Mouse (Mus musculus) splenic B cell, adult 2 months (primary cell): ENCODE measurements around the gene Olfr530.

Source experiments
- DNase-seq: peaks from one replicate; pipeline ENCODE4 v3.0.0-alpha.2; 2011; ENCODE audit warnings: low read depth, low spot score
- H3K27me3 ChIP-seq: 2 replicates; pipeline ENCODE4 v1.6.1; 2012; ENCODE audit warnings: mild to moderate bottlenecking, low read length, moderate library complexity, mixed read lengths; ENCODE audit not compliant: control insufficient read depth, poor library complexity, insufficient read depth, severe bottlenecking
- H3K36me3 ChIP-seq: 2 replicates; pipeline ENCODE4 v1.6.1; 2012; ENCODE audit warnings: mild to moderate bottlenecking, low read length, moderate library complexity, mixed read lengths; ENCODE audit not compliant: control insufficient read depth, poor library complexity, insufficient read depth, severe bottlenecking

Olfr530 gene

GRCm38 (mm10) chr7:140376231-140376630 lies at the start of gene Olfr530:
Olfr530 (minus strand) TSS chr7:140376331.
- no peak for DNase-seq
- H3K27me3 ChIP-seq: no peaks in the 10 kb centered on the region

DNA sequence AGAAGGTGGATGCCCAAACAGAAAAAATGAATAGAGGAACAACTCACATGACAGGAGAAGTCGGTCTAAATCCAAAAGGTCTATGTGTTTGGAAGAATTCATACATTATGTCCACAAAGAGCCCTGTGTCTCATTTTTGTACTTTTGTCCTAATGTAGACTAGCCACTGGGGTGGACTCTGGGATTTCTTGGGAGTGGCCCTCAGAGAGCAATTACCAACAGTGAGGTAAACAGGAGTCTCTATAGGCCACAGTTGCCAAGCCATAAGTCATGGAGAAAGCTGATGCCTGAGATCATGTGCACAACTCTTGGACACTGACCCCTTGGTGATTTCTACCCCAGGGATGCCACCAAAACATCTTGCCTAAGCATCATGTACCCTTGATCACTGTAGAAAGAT lies 45.4 kb upstream of the Olfr530 start, which contains the start of gene Olfr532:
Gene Olfr532, minus strand, starts transcription at position 101 of the 400 bp plus-strand sequence.
- DNase-seq: no peak
- H3K36me3 ChIP-seq: no peaks in the 10 kb centered on the region
- no peaks in the 10 kb centered on the region for H3K27me3 ChIP-seq

More at GRCm38 (mm10) chr7:140376231-140376630, at the start of gene Olfr530:
- no peaks in the 10 kb centered on the region for H3K36me3 ChIP-seq

- DNase-seq: no peak
- Histone ChIP-seq H3K27me3 (no peaks in the 10 kb centered on the region), H3K36me3 (no peaks in the 10 kb centered on the region)
Observed at GRCm38 (mm10) chr7:140402818-140403217, 26.7 kb upstream of the Olfr530 start, which contains the start of gene Olfr531. Olfr531 (minus strand) TSS chr7:140402918.

- Histone ChIP-seq H3K36me3 (no peaks in the 10 kb centered on the region), H3K27me3 (no peaks in the 10 kb centered on the region)
- DNase-seq: no peak
Observed at GRCm38 (mm10) chr7:140376911-140377310, 780 bp upstream of the Olfr530 start.

DNA sequence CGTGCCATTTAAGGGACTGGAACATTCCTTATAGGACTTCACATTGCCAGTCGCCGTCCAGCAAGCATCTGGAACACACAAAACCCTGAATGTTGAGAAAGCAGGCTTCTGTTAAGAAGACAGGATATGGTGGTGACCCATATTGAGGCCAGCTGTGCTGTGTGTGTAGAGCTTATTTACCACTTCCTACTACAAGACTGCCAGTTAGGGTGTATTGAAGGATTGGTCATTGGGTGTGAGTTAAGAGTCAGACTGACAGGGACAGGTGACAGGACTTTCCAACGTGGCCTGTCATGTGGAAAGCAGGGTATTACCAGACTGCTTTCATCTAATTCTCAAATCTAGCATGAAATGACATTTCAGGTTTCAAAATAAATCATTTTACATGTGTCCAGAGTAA lies 1.8 kb downstream of the Olfr530 start:
- no peaks in the 10 kb centered on the region for H3K27me3 ChIP-seq
- H3K36me3 ChIP-seq: no peaks in the 10 kb centered on the region
- DNase-seq: no peak

- no peak for DNase-seq
- no peaks in the 10 kb centered on the region for H3K36me3 ChIP-seq
Observed at GRCm38 (mm10) chr7:140361571-140361970, 14.6 kb downstream of the Olfr530 start, which contains the start of gene Olfr60. Olfr60 (minus strand) TSS chr7:140361671.

DNA sequence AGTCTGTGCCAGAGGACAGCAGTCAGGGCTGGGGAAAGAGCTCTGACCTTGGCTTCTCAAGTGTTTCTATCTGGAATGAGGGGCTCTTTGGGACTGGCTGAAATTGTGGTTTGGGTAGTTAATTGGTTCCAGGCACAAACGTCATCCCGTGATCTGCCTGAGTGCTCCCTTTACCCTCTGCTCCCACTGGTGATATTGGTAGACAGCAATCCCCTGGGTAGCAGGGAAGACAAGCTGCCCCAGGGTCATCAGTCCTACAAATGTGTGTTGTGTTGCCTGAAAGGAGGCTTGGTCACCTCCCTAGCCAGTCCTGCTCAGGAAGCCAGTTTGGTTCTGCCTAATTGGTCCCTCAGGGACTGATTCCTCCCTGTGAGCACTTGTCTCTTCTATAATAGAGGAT lies 42.4 kb downstream of the Olfr530 start, which contains the start of gene Olfr527:
Gene Olfr527, plus strand, starts transcription at position 301 of the 400 bp plus-strand sequence.
- Histone ChIP-seq H3K36me3 (no peaks in the 10 kb centered on the region), H3K27me3 (no peaks in the 10 kb centered on the region)
- no peak for DNase-seq

More at GRCm38 (mm10) chr7:140361571-140361970, 14.6 kb downstream of the Olfr530 start, which contains the start of gene Olfr60:
- no peaks in the 10 kb centered on the region for H3K27me3 ChIP-seq

GRCm38 (mm10) chr7:140329766-140330304 lies 46.3 kb downstream of the Olfr530 start:
- no peak for DNase-seq
- H3K36me3 ChIP-seq: no peaks in the 10 kb centered on the region
- H3K27me3 ChIP-seq: no peaks in the 10 kb centered on the region
